Mouse (Mus musculus): ENCODE measurements around the gene 6430531B16Rik.

DNA sequence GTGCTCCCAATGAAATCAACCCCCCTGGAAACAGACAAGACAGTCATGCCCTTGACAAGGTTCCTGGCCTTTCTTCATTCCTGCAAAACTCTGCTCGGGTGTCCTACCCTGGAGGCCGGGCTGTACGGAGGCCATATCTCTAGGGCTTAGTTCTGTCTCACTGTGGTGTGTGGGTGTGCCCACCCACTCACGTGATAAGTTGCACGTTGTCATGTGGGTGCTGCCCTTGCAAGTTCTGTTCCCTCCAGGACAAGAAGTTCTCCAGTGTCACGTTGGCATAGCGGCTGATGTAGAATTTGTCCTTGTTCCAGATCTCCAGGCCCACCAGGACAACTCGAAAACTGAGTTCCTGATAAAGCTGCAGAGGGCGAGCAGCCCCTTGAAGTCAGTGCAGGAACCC is 9.7 kb upstream of the 6430531B16Rik start:
- no peak for TF ChIP-seq POLR2A (IDR thresholded peaks at IDR 0.05; ENCODE audit: control insufficient read depth in 1 of 2, insufficient read depth in 1 of 2, low read depth in 1 of 2, low read length in 2 of 2, poor library complexity in 1 of 2)
- no peak for TF ChIP-seq CTCF (IDR thresholded peaks at IDR 0.05 in 2 of 3, conservative IDR thresholded peaks at IDR 0.05 in 1 of 3; ENCODE audit: control insufficient read depth in 1 of 3, insufficient read depth in 1 of 3, low read depth in 2 of 3, low read length in 3 of 3, poor library complexity in 1 of 3, severe bottlenecking in 1 of 3)
- TF ChIP-seq EP300 (IDR thresholded peaks at IDR 0.05; ENCODE audit: low read depth in 1 of 2, low read length in 2 of 2): no peak
- TF ChIP-seq TAL1 (IDR thresholded peaks at IDR 0.05; ENCODE audit: low read length): no peak
- TF ChIP-seq ELF1 (IDR thresholded peaks at IDR 0.05; ENCODE audit: low read depth, low read length): no peak
- TF ChIP-seq JUND (IDR thresholded peaks at IDR 0.05; ENCODE audit: low read depth, low read length): no peak
- TF ChIP-seq ZKSCAN1 (IDR thresholded peaks at IDR 0.05; ENCODE audit: low read depth, low read length): no peak
- TF ChIP-seq GATA1 (IDR thresholded peaks at IDR 0.05; ENCODE audit: low read depth, low read length): no peak
